Mouse (Mus musculus) Patski (cell line): Measurements from ENCODE around the gene Zfp689. TPM values are rescaled to one million over a fixed set of nuclear protein-coding genes. Genes with fewer than 3 reads are reported as not detected.
"Not testable (repeated sequence)": the region's sequence is repeated elsewhere in the genome, so short reads cannot be mapped to it uniquely, and the experiment has no call there.

Experiments used
- ATAC-seq: fragments of 100-300 bp; one replicate; pipeline ENCODE4 v1.8.0; 2021
- CTCF ChIA-PET: fragments of 350-600 bp; sonication (Branson Sonifier 250); formaldehyde crosslinking; loops from one replicate; lab custom pipeline; 2022; ENCODE audit warnings: inconsistent platforms; lab: Charles Lee
- POLR2A ChIA-PET: fragments of 350-600 bp; sonication (Branson Sonifier 250); formaldehyde crosslinking; loops from one replicate; lab custom pipeline; 2022; ENCODE audit warnings: antibody characterized with exemption, inconsistent platforms; lab: Charles Lee
- DNase-seq: peaks from one replicate; pipeline ENCODE4 v3.0.0-alpha.2; 2011; ENCODE audit warnings: low read depth, low spot score
- H3K27me3 ChIP-seq: fragments of 371-371 bp; one replicate; pipeline ENCODE4 v1.5.1; 2021
- CTCF ChIP-seq: fragments of 100-300 bp; IDR thresholded peaks from one replicate; pipeline ENCODE4 v1.5.1; 2021
- in situ Hi-C: fragments of 300-500 bp; cut with MboI; formaldehyde crosslinking; loops from 3 replicates; pipeline ENCODE4 v1.11.1; 2018; ENCODE audit warnings: low pct_unique_long_range_greater_than_20kb, mixed read lengths
- polyA plus RNA-seq: library from polyadenylated mRNA; unstranded; gene quantifications from one replicate; pipeline ENCODE4 v1.2.3, GENCODE M21; 2021

Zfp689 gene
- 5.9 TPM for polyA plus RNA-seq

GRCm38 (mm10) chr7:127448521-127449300, at the start of gene Zfp689:
Zfp689 (minus strand) TSS chr7:127449158.
- DNase-seq (peak; percentile 87), ATAC-seq (peak; percentile 50)
- in situ Hi-C loops: no loop called here
- ChIA-PET POLR2A (interaction anchor here (0.6 to 1.9 kb wide), 5 partner anchors 11 to 28 kb away, joined by 3 to 9 read pairs (median 4); partner anchors contain the start of genes Prr14 and Zfp688), CTCF (no interaction called here)
- no peaks in the 10 kb centered on the region for H3K27me3 ChIP-seq
- TF ChIP-seq CTCF: no peak

GRCm38 (mm10) chr7:127498407-127498806, 49.4 kb upstream of the Zfp689 start:
- in situ Hi-C loops: no loop called here
- no peak for ATAC-seq
- peak; percentile 80 for TF ChIP-seq CTCF

GRCm38 (mm10) chr7:127497382-127497781, 48.4 kb upstream of the Zfp689 start:
- POLR2A ChIA-PET: interaction anchor here (1.0 kb wide), 1 partner anchor 34 kb away, joined by 3 read pairs; no protein-coding TSS in a partner anchor
- in situ Hi-C loops: no loop called here
- no peak for DNase-seq
- TF ChIP-seq CTCF: no peak
- CTCF ChIA-PET: interaction anchor here (1.1 to 1.4 kb wide), 2 partner anchors 9 to 14 kb away, joined by 3 to 6 read pairs; no protein-coding TSS in a partner anchor
- no peak for ATAC-seq
- no peaks in the 10 kb centered on the region for H3K27me3 ChIP-seq

More at GRCm38 (mm10) chr7:127498407-127498806, 49.4 kb upstream of the Zfp689 start:
- no peaks in the 10 kb centered on the region for H3K27me3 ChIP-seq
- no peak for DNase-seq
- POLR2A ChIA-PET: interaction anchor here (1.0 kb wide), 1 partner anchor 33 kb away, joined by 3 read pairs; no protein-coding TSS in a partner anchor
- CTCF ChIA-PET: interaction anchor here (1.0 to 1.4 kb wide), 2 partner anchors 13 to 190 kb away, joined by 3 to 6 read pairs; no protein-coding TSS in a partner anchor

GRCm38 (mm10) chr7:127494648-127495047, 45.7 kb upstream of the Zfp689 start:
- POLR2A ChIA-PET: interaction anchor here (2.1 kb wide), 1 partner anchor 12 kb away, joined by 5 read pairs; no protein-coding TSS in a partner anchor

GRCm38 (mm10) chr7:127491846-127492245, 42.9 kb upstream of the Zfp689 start:
- TF ChIP-seq CTCF: no peak
- ATAC-seq: no peak
- CTCF ChIA-PET: no interaction called here
- in situ Hi-C loops: no loop called here
- no peak for DNase-seq
- H3K27me3 ChIP-seq: no peaks in the 10 kb centered on the region
- POLR2A ChIA-PET: no interaction called here

More at GRCm38 (mm10) chr7:127494648-127495047, 45.7 kb upstream of the Zfp689 start:
- ATAC-seq (no peak), DNase-seq (no peak)
- in situ Hi-C loops: no loop called here
- no peak for TF ChIP-seq CTCF
- no peaks in the 10 kb centered on the region for H3K27me3 ChIP-seq
- CTCF ChIA-PET: interaction anchor here (0.8 kb wide), 1 partner anchor 133 kb away, joined by 3 read pairs; no protein-coding TSS in a partner anchor

- H3K27me3 ChIP-seq: no peaks in the 10 kb centered on the region
- no peak for TF ChIP-seq CTCF
- ChIA-PET POLR2A (interaction anchor here (0.7 to 0.9 kb wide), 2 partner anchors 13 to 49 kb away, joined by 3 read pairs; no protein-coding TSS in a partner anchor), CTCF (no interaction called here)
- in situ Hi-C loops: no loop called here
- DNase-seq (no peak), ATAC-seq (no peak)
These were observed 41.0 kb upstream of the Zfp689 start for GRCm38 (mm10) chr7:127489982-127490381.

GRCm38 (mm10) chr7:127488364-127488763, 39.4 kb upstream of the Zfp689 start:
- H3K27me3 ChIP-seq, ATAC-seq, DNase-seq, in situ Hi-C loops: not testable (repeated sequence)
- ChIA-PET CTCF (interaction anchor here (1.2 kb wide), 1 partner anchor 9 kb away, joined by 3 read pairs; no protein-coding TSS in a partner anchor), POLR2A (interaction anchor here (0.7 to 1.1 kb wide), 2 partner anchors 9 to 10 kb away, joined by 6 read pairs; partner anchors contain the start of gene Fbrs)

GRCm38 (mm10) chr7:127485416-127485815, 36.5 kb upstream of the Zfp689 start:
- H3K27me3 ChIP-seq: no peaks in the 10 kb centered on the region
- ChIA-PET POLR2A (no interaction called here), CTCF (no interaction called here)
- no peak for TF ChIP-seq CTCF
- DNase-seq (no peak), ATAC-seq (no peak)
- in situ Hi-C loops: no loop called here

GRCm38 (mm10) chr7:127480321-127480720, 31.4 kb upstream of the Zfp689 start:
- in situ Hi-C loops: no loop called here
- POLR2A ChIA-PET: interaction anchor here (1.3 to 1.7 kb wide), 3 partner anchors 9 to 19 kb away, joined by 3 to 9 read pairs (median 6); no protein-coding TSS in a partner anchor
- DNase-seq (no peak), ATAC-seq (no peak)
- TF ChIP-seq CTCF: no peak
- CTCF ChIA-PET: interaction anchor here (1.5 kb wide), 1 partner anchor 119 kb away, joined by 3 read pairs; no protein-coding TSS in a partner anchor
- no peaks in the 10 kb centered on the region for H3K27me3 ChIP-seq
